Mouse (Mus musculus) kidney, adult 8-10 months (tissue): Measurements from ENCODE around the gene Prdm11.

Experiments
- DNase-seq, 2 experiments: peaks; one replicate each; pipeline ENCODE4 v3.0.0; 2022

The Prdm11 gene

GRCm38 (mm10) chr2:92964345-92964744 is 81.6 kb downstream of the Prdm11 start:
- DNase-seq = no peak

- no peak for DNase-seq
These were observed 87.3 kb downstream of the Prdm11 start for GRCm38 (mm10) chr2:92958640-92959039.

- DNase-seq = no peak
These were observed 89.0 kb downstream of the Prdm11 start for GRCm38 (mm10) chr2:92956943-92957342.

GRCm38 (mm10) chr2:92954404-92955114 is 91.4 kb downstream of the Prdm11 start:
- DNase-seq = peak; percentile 12 to 69

GRCm38 (mm10) chr2:92953450-92953849 is 92.5 kb downstream of the Prdm11 start:
- no peak for DNase-seq

GRCm38 (mm10) chr2:92949518-92949917 is 96.4 kb downstream of the Prdm11 start:
- no peak for DNase-seq

- no peak for DNase-seq
These were observed 97.2 kb downstream of the Prdm11 start for GRCm38 (mm10) chr2:92948699-92949300.

GRCm38 (mm10) chr2:92947981-92948698 is 97.8 kb downstream of the Prdm11 start:
- no peak for DNase-seq

GRCm38 (mm10) chr2:92945824-92946598 is 100.0 kb downstream of the Prdm11 start:
- DNase-seq = no peak

- no peak for DNase-seq
These were observed 100.7 kb downstream of the Prdm11 start for GRCm38 (mm10) chr2:92945125-92945746.

- DNase-seq = no peak
These were observed 101.6 kb downstream of the Prdm11 start for GRCm38 (mm10) chr2:92944356-92944755.

- DNase-seq = no peak
These were observed 102.6 kb downstream of the Prdm11 start for GRCm38 (mm10) chr2:92943406-92943805.

GRCm38 (mm10) chr2:92941463-92941862 is 104.5 kb downstream of the Prdm11 start:
- DNase-seq = no peak

- no peak for DNase-seq
These were observed 105.0 kb downstream of the Prdm11 start for GRCm38 (mm10) chr2:92940963-92941362.

- no peak for DNase-seq
These were observed 107.1 kb downstream of the Prdm11 start for GRCm38 (mm10) chr2:92938827-92939226.

- no peak for DNase-seq
These were observed 107.9 kb downstream of the Prdm11 start for GRCm38 (mm10) chr2:92938063-92938462.

GRCm38 (mm10) chr2:92935483-92935882 is 110.5 kb downstream of the Prdm11 start:
- DNase-seq = no peak

GRCm38 (mm10) chr2:92934312-92934982 is 111.5 kb downstream of the Prdm11 start:
- no peak for DNase-seq

- DNase-seq = no peak
These were observed 112.6 kb downstream of the Prdm11 start for GRCm38 (mm10) chr2:92933379-92933778.

- no peak for DNase-seq
These were observed 114.9 kb downstream of the Prdm11 start for GRCm38 (mm10) chr2:92931061-92931460.

- DNase-seq = no peak
These were observed 116.3 kb downstream of the Prdm11 start for GRCm38 (mm10) chr2:92929696-92930095.

GRCm38 (mm10) chr2:92924677-92925259 is 121.2 kb downstream of the Prdm11 start:
- no peak for DNase-seq
